Mouse (Mus musculus): Measurements from ENCODE around the gene Tmcc1.

Tmcc1 gene

DNA sequence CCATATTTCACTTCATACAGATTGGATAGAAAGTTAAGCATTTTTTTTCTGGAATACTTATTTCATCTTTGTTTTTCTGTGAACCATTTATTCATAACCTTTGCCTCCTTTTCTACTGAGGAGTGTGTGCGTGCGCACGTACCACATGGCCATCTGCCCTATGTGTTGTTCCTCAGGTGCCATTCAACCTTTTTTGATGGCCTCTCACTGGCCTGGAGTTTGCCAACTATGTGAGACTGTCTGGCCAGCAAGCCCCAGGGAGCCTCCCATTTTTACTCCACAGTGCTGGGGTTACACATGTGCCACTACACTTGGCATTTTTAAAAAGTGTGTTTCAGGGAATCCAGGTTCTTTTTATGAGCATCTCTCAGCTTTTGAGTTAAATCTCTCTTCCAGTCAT lies 177.4 kb downstream of the Tmcc1 start:
- DNase-seq (ENCODE audit: low read depth, low spot score): no peak

DNA sequence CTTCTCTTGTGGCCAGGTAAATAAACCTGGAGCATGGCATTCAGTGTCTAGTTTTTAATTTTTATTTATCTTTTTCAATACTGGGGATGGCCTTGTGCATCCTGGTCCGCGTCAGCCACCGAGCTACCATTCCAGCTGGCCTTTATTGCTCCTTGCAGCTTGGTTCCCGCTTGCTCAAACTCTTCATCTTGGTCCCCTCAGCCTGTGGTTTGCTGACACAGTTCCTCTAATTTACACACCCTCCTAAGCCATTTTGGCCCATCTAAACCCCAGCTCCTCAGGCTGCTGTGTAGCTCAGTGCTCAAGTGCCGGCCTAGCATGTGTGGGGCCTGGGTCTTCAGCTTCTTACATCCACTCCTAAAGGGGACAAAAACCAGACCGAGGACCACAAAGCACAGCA lies 179.2 kb downstream of the Tmcc1 start:
- DNase-seq (ENCODE audit: low read depth, low spot score): no peak

DNA sequence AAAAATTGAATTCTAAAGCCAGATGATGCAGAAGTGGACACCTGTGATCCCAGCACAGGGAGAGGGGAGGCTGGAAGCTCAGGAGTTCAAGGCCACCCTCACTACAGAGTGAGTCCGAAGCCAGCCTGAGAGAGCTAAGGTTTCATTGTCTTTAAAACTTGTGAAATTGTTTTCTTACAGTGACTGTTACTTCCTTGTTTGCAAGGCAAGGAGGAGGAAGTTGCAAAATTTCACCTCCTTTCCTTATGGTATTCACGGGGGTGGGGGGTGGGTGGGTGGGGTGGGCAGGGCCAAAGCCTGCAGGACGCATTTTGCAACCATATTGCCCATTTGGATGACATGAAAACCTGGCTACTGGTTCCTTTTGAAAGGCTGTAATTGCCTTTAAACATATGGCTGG lies 179.6 kb downstream of the Tmcc1 start:
- DNase-seq (ENCODE audit: low read depth, low spot score): no peak

DNA sequence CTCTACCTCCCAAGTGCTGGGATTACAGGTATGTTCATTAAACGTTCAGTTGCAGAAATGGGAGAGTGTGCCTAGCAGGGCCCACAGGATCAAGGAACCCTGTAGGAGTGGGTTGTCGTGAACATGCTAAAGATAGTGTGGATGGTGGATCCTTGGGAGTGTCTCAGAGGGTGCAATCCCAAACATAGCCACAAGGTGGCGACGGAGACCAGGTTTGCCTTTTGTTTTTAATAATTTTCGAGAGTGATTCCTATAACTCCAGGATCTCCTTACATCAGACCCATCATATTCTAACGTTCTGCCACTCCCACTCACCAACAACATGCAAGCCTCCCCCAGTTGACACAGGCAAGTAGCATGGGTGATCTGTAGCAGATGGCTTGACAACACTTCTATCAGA lies 182.7 kb downstream of the Tmcc1 start:
- peak; percentile 53 for DNase-seq (ENCODE audit: low read depth, low spot score)

DNA sequence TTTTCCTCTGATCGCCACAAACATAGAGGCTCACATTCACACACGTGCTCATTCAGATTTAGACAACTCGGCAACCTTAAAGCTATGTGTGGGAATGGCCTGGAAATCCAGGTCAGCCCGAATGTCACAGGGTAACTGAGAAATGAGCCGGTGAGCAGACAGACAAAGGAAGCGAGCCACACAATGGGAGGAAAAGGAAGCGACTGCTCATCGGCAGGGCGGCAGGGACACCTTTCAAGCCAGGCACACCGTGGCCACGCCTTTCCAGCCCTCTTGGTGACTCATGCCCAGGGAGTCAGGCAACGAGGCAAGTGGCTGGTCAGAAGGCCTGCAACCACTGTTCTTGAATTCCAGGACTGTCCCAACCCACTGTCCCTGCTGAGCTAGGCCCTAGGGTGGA lies 183.9 kb downstream of the Tmcc1 start:
- no peak for DNase-seq (ENCODE audit: low read depth, low spot score)

DNA sequence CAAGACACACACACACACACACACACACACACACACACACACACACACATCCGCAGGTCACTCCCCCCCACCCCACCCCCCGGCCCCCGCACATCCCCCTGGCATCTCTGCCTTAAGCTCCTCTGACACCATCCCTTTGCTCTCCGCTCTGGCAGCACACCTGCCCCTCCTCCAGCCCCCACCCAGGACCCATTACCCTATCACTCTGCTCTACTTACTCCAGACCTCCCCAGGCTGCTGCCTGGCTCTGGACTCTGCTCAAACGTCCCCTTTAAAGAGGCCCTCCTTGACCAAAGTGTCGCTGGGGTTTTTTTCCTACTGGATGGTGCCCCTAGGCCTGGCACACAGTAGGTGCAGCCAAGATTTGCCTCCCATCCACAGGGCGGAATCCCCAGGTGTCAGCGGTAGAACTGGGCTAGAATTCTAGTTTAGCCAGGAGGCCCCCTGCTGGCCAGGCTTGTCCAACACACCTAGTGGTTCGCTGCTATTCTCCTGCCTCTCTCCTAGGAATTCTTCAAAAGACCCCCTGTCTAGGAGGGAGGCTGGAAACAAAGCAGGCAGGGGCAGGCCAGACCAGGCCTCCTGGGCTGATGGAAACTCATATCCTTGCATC lies 185.6 kb downstream of the Tmcc1 start:
- peak; percentile 77 for DNase-seq (ENCODE audit: low read depth, low spot score)

DNA sequence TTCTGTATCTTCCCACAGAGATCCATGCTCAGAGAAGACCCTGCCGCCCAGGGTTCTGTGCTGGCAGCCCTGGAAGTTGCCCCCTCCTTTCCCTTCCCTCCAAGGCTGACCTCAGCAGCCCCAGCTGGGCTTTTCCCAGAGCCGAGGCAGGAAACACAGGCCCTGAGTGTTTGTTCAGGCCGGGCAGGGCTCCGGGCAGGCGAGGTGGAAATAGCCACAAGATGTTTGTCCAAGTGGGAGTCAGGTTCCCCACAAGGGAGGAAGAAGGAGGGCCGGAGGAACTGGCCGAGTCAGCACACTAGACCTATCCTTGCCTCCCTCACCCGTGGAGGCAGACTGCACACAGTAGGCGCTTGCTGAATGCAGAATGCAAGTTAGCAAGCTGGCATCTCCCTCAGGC lies 186.6 kb downstream of the Tmcc1 start:
- no peak for DNase-seq (ENCODE audit: low read depth, low spot score)

DNA sequence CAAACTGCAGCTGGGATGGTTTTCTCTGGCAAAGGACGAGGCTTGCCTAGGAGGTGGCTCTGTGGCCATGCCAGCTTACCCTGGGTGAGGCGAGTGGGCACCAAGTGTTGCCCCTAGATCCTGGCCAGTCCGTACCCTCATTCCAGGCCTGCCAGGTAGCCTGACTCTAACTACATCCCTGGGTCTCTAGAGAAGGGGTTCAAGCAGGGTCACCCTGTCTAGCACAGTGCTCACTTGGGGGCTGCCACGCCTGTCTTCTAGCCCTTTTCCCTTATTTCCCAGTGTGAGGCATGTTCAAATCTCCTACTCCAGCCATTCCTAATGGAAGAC lies 187.4 kb downstream of the Tmcc1 start:
- no peak for DNase-seq (ENCODE audit: low read depth, low spot score)

DNA sequence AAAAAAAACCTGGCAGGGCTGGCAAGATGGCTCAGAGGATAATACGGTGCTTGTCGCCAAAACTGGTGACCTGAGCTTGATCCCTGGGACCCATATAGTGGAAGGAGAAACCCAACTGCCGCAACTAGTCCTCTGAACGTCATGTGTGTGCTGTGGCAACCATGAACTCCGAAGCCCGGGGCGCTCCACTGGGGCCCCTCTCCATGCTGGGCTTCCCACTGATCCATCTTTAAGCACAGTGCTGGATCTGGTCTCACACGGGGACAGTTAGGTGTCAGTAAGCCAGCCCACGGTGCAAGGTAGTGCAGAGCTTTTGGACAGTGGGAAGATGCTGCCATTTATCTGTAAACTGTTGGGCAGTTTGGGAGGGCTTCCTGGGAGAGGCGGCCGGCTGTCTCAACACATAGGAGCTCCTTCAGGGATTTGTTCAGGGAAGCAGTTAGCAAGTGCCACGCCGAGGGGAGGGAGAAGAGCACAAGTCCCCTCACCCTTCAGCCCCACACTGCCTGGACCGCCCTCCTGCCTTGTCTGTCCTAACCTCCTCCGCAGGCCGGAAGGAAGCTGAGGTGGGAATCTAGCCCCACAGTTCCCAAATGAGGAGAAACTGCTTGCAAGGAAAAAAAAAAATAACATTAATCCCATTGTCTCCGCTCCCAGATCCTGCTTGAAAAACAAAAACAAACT lies 187.9 kb downstream of the Tmcc1 start:
- DNase-seq (ENCODE audit: low read depth, low spot score): no peak

DNA sequence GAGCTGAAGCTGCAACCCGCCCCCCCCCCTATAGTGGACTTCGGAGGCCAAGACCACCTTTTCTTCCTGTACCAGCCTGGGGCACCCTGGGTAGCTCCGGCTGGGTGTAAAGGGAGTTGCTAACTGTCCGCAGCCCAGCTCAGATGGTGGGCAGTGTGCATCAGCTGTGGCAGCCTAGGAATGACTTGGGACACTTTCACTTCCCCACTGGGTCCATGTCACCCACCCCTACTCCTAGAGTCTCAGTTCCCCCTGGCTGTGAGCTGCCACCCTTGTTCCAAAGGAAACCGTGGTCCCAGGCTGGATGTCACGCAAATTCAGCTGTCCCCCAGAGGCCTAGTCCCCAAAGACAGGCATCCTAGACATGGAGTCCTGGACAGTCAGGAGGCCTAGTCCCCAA lies 188.6 kb downstream of the Tmcc1 start:
- no peak for DNase-seq (ENCODE audit: low read depth, low spot score)

DNA sequence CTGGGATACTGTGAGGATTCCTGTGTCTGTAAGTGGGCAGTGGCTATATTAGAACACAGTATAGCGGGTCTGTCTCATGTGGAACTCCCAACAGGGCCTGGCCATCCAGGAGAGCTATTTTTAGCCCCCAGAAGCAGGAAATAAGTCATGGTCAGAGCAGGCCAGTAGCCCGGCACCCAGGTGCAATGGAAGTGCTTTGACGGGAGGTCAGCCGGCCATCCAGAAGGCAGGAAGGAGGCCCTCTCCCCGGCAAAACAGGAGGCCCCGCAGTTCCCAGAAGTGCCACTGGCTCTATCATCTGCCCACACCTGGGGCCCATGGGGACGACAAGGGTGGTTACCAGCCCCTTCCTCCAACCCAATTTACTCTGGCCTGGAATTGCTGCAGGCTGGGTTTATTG lies 189.2 kb downstream of the Tmcc1 start:
- DNase-seq (ENCODE audit: low read depth, low spot score): no peak

DNA sequence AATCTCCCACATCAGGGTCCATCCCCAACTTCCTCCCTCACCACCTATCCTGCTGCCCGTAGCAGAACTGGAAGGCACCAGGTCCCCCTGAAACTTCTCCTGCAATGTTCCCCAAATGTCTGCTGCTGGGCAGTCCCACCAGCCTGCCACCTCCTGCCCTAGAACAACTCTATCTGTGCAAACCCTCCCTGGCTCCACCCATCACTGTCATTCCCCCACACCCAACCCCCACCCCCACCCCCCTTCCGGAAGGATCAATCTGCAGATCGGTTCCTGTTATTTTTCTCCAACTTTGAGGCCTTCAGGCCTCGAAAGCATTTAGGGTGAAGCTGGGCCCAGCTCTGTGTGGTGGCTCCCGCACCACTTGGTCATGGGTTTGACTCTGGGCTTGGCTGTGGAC lies 189.8 kb downstream of the Tmcc1 start:
- DNase-seq (ENCODE audit: low read depth, low spot score): no peak

DNA sequence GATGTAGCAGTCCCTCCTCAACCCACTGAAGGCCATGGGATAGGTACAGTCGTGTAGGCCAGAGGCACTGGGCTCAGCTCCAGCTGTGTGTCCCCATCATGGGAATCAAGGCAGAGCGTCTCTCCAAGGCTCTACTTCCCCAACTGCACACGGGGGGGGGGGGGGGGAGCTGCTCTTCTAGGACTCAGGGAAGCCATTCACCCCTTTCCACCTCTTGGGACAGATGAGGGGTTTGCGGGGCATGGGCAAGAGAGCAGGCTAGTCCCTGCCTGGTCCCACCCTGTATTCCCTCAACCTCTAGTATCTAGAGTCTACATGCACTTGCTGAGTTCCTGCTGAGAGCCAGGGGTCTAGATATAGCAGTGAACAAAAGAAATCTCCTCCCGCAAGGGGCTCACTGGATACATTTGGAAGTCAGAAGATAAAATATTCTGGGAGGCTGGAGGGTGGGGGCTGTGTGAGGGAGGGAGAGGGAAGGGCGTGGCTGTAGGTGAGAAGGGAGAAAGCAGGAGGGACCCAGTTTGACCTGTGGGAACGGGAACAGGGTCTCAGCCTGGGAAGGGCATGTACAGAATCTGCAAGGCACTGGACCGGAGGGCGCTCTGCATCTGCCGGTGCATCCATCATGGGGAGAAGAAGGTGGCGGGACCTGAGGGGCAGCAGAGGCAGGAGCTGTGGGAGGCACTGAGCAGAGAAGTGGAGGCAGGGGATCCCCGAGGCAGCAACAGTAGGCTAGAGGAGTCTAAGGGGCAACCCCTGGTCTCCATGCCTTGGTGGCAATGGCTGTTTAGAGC lies 190.8 kb downstream of the Tmcc1 start:
- DNase-seq (ENCODE audit: low read depth, low spot score): no peak

DNA sequence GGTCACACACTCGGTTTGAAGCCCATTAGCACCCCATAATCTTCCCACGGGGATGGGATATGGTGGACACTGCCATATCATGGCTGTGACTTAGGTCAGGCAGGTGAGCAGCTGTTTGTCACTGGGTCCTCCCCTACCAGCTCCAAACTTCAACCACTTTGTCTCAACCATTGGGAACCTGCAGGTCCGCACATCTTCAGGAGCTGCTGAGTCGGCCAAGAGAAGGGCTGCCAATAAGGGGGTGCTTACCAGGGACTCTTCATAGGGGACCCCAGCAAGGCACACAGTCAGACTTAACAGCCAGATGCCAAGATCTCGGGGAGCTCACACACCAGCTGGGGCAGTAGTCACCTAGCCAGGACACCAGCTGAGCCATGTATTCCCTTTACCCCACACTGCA lies 192.4 kb downstream of the Tmcc1 start:
- DNase-seq (ENCODE audit: low read depth, low spot score): no peak

DNA sequence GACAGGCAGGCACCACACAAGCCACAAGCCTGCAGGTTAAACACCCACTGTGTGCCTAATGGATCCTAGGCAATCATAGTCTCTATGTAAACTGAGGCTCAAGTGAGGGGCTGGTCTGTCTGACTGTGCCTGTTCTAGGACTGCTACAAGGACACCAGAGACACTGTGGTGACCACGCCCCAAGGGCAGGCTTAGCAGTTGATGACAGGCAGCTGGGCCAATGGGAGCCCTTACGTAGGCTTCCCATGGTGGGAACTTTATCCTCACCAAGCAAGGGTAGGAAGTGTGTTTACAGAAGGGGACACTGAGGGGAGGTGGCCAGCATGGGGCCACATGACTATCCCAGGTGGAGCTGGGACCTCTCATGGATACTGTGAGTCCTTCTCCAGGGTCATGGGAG lies 194.1 kb downstream of the Tmcc1 start:
- DNase-seq (ENCODE audit: low read depth, low spot score): peak; percentile 45

DNA sequence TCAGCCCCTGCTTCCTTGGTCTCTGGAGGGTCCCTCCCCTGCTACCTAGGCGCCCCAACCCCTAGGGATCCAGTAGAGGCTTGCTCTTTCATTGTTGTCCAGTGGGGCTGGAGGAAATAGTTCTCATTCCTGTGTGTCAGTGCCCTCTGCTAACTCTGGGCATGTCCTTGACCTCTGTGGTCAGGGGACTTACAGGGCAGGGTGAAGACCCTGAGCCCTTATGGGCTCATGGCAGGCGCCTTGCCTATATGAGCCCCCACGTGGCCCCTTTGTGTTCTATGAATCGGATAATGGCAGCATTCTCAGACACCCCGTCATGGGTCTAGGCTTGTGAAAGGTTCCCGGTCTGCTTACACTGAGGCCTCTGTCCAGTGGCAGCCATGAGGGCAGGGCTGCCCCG lies 194.5 kb downstream of the Tmcc1 start:
- DNase-seq (ENCODE audit: low read depth, low spot score): no peak

DNA sequence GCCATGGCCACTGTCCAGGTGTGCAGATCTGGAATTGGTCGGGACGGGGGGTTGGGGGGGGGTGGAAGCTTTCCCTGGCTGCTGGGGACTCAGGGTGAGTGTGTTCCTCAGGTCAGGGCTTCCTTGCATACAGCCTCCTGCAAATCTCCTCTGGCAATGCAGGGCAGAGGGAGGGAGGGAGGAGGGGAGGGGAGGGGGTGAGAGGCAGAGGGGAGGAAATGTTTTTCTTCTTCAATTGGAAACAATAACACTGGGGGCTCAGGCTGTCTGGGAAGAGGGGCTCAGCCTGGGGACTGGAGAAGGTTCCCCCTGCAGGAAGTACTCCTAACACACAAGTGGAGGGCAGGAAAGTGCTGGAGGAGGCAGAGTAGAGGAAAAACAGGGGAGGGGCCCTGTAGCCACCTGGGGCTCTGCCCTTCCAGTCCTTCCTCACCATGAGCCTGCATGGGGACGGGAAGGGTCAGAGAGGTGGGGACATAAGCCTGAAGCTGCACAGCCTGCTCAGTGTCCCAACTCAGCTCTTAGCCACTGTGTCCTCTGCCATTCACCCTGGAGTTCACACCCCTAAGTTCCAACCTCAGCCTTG lies 195.5 kb downstream of the Tmcc1 start:
- no peak for DNase-seq (ENCODE audit: low read depth, low spot score)

DNA sequence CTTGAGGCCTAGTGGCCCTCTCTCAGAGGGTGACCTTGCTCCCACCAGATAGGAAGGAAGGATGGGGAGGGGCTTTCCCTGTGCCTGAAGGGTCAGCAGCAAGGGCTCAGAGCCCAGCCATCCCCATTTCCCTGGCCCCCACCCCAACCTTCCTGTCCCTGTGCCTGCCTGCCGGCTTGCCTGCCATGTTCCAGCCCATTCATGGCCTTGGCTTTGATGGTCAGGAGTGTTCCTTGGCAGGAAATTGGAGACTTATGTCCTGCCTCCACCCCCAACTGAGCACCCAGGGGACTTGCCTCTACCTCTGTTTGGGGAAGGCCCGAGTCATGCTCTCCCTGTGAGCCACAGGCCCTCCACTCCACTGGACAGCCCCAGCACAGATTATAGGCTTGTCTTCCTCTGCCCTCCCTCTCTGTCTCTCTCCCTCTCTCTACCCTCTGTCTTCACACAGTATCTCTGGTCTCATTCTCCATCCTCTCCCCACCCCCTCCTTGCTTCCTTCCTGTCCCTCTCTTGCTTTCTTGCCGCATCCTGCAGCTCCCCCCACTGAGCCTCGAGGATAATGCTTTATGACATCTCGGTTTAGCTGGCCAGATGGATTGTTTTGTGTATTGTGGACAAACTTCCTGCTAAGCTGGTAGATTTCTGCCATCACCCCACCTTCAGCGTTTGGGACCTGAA lies 197.0 kb downstream of the Tmcc1 start:
- DNase-seq (ENCODE audit: low read depth, low spot score): no peak

DNA sequence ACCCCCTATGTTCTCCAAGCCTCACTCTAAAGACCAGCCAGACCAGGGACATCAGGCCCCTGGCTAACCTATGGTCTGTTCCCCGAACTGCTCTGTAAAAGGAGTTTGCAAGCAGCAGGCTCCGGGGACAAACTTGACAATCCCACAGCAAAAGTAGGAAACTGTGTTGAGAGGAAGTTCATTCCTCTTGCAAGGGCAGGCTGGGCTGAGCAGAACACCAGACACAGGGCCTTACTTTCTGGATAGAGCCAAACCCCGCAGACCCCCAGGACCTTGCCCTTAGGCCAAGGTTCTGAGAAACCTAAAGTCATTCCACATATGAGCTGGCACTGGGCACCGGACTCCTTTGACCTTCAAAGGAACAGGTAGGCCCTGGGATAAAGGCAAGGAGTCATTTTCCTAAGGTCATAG lies 197.8 kb downstream of the Tmcc1 start:
- no peak for DNase-seq (ENCODE audit: low read depth, low spot score)

DNA sequence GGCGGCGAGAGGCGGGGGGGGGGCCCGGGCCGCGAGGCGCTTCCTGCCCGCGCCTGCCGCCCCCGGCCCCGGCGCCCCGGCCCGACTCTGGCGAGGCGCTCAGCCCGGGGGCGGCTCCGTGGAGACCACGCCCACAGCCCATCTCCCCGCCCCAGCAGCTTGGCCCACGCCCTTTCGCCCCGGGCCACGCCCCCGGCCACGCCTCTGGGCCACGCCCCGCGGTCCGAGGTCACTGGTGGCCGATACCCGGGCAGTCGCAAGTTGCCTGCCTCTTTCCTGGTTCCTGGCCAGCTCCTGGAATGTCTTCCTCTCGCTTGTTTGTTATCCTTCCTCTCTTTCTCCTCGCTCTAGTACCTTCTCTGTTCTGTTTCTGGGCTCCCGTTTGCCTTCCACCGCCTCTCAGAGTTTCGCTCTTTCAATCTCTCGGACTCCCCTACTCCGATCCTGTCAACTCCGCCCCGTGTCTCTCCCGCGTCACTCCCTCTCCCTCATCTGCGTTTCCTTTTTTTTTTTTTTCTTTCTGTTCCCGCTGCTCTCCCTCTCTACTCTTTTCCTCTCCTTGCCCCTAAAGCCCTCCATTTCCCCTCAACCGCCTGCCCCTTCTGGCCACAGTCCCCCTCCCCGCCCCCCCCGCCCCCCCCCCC lies 198.3 kb downstream of the Tmcc1 start, which contains the start of gene Plxnd1:
Gene Plxnd1, minus strand, starts transcription at position 129 of the 644 bp plus-strand sequence.
- peak; percentile 83 for DNase-seq (ENCODE audit: low read depth, low spot score)

DNA sequence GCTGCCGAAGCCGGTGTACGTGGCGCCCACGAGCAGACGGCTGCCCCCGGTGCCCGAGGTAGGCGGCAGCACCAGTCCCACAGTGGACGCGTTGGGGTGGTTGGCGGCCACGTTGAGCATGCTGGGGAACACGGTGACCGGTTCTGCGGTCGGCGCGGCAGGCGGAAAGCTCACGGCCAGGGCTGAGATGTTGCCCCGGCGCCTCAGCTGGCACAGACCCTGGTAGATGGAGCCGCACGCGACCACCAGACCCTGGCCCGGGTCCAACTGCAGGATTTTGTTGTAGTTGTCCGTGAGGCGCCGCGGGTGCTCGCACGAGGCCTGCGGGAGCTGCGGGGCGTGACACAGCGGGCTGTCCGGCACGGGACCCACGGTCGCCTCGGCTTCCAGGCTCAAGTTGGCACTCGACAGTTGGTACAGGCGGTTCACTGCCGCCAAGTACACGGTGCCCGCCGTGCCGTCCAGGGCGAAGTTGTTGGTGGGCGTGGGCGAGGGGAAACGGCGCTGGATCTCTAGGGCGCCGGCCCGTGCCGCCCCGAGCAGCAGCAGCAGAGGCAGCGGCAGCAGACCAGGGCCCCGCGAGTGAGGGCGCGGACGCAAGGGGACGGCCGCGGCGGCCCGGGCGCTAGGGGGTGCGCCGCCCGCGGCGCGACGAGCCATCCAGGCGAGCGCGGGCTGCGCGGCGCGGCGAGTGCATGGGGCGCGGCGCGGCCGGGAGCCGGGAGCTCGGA lies 199.0 kb downstream of the Tmcc1 start:
- DNase-seq (ENCODE audit: low read depth, low spot score): no peak
